Mouse (Mus musculus) kidney, adult 2 months (tissue): ENCODE measurements around the gene Smad6. TPM values are rescaled to one million over a fixed set of nuclear protein-coding genes. Genes with fewer than 3 reads are reported as not detected.

Experiments
- DNase-seq: peaks from one replicate; pipeline ENCODE4 v3.0.0; 2021
- H3K27ac ChIP-seq: fragments of 200-500 bp; 2 replicates; pipeline ENCODE4 v1.5.1; 2012; ENCODE audit warnings: low read depth, low read length, control low read depth, inconsistent platforms; ENCODE audit not compliant: insufficient read depth
- H3K27me3 ChIP-seq: fragments of 200-500 bp; replicated peaks from 2 replicates; pipeline ENCODE4 v1.6.1; 2012; ENCODE audit warnings: mild to moderate bottlenecking, moderate library complexity, low read length, inconsistent platforms; ENCODE audit not compliant: control insufficient read depth, insufficient read depth
- H3K36me3 ChIP-seq: fragments of 200-500 bp; 2 replicates; pipeline ENCODE4 v1.6.1; 2012; ENCODE audit warnings: mild to moderate bottlenecking, moderate library complexity, low read length, inconsistent platforms; ENCODE audit not compliant: control insufficient read depth, insufficient read depth
- H3K4me1 ChIP-seq: fragments of 200-500 bp; 2 replicates; pipeline ENCODE4 v1.6.1; 2011; ENCODE audit warnings: low read length; ENCODE audit not compliant: control insufficient read depth, insufficient read depth
- H3K4me3 ChIP-seq: fragments of 200-500 bp; 2 replicates; pipeline ENCODE4 v1.5.1; 2011; ENCODE audit warnings: mild to moderate bottlenecking, low read depth, low read length, control low read depth; ENCODE audit not compliant: insufficient read depth
- CTCF ChIP-seq: fragments of 200-500 bp; conservative IDR thresholded peaks from 2 replicates; pipeline ENCODE4 v1.5.1; 2011; ENCODE audit warnings: low read depth, mild to moderate bottlenecking, control low read depth, low read length, moderate library complexity, mixed read lengths; ENCODE audit not compliant: insufficient read depth, insufficient read length
- POLR2A ChIP-seq: fragments of 200-500 bp; IDR thresholded peaks from one replicate; pipeline ENCODE4 v1.6.1; 2011; ENCODE audit warnings: low read depth, low read length, control low read depth
- WGBS: fragments of 180-500 bp; shearing (Covaris S2); methylation state at CpG from one replicate; pipeline ENCODE4 v1.1.7; 2018; 5-methylcytosine and 5-hydroxymethylcytosine counted together
- polyA plus RNA-seq: library from polyadenylated mRNA; depleted of rRNA; stranded (reverse); fragments of >200 nt; gene quantifications from 2 replicates; pipeline ENCODE4 v1.2.3, GENCODE M21; 2012

The Smad6 gene
- polyA plus RNA-seq, 1 experiment = 15.9 TPM

DNA sequence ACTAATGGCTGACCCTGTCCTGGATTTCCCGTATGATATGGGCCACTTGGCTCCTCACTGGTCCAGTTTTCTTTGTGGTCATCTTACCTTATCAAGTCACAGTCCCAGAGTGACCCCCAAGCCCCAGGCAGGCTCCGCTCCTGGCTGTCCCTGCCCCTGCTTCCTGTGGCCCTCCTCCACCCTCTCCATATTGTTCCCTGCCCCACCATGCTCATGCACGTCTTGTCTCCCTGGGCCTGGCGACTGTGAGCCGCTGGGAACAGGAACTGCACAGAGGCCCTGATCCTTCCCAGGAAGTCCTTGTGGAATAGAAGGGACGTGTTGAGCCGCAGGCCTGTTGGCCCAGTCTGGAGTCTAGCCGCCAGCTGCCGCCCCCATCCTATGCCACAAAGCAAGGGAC lies 33.3 kb upstream of the Smad6 start:
- no peak overlapping the region for H3K4me3 ChIP-seq
- DNase-seq = peak; percentile 11
- 76% methylated on average over 9 of the region's 9 CpGs for WGBS
- no peak for TF ChIP-seq POLR2A
- TF ChIP-seq CTCF = no peak
- H3K4me1 ChIP-seq = 0 out of 2 replicates have a peak, but pooled peaks cover 3% of the 10 kb centered on the region
- H3K27me3 ChIP-seq = no peaks in the 10 kb centered on the region
- no peak overlapping the region for H3K27ac ChIP-seq
- H3K36me3 ChIP-seq = no peaks in the 10 kb centered on the region

GRCm38 (mm10) chr9:64053786-64054185 lies 31.9 kb upstream of the Smad6 start:
- peak; percentile 43 for DNase-seq
- H3K27ac ChIP-seq = no peak overlapping the region
- WGBS = 52% methylated on average over 4 of the region's 4 CpGs
- TF ChIP-seq CTCF (no peak), POLR2A (no peak)
- H3K27me3 ChIP-seq = no peaks in the 10 kb centered on the region
- H3K4me1 ChIP-seq = peaks cover 4% of the 10 kb centered on the region; the same call in 1 of the 2 replicates
- H3K4me3 ChIP-seq = no peak overlapping the region
- H3K36me3 ChIP-seq = no peaks in the 10 kb centered on the region

DNA sequence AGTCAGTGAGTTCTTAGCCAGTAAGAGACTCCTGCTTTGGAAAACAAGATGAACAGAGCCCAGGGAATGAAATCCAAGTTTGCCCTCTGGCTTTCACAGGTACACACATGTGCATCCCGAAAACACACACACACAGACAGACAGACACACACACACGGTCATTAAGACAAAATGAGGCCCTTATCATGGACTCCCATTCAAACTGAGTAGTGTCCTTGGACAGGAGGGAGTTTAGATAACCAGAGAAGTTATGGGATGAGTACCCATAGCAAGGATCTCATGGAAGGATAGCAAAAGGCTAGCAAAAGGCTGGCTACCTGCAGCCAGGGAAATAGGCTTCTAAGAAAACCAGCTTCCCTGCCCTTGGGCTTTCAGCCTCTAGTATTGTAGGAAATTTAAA lies 29.4 kb upstream of the Smad6 start:
- Histone ChIP-seq H3K27me3 (no peaks in the 10 kb centered on the region), H3K4me3 (no peak overlapping the region), H3K27ac (no peak overlapping the region), H3K36me3 (no peaks in the 10 kb centered on the region), H3K4me1 (peaks cover 4% of the 10 kb centered on the region; the same call in 1 of the 2 replicates)
- WGBS = 98% methylated on average over 2 of the region's 2 CpGs
- TF ChIP-seq POLR2A (no peak), CTCF (no peak)
- no peak for DNase-seq

- peaks cover 4% of the 10 kb centered on the region; the same call in 1 of the 2 replicates for H3K4me1 ChIP-seq
- H3K27ac ChIP-seq = no peak overlapping the region
- no peaks in the 10 kb centered on the region for H3K27me3 ChIP-seq
- no peaks in the 10 kb centered on the region for H3K36me3 ChIP-seq
- H3K4me3 ChIP-seq = no peak overlapping the region
- WGBS = 45% methylated on average over 8 of the region's 8 CpGs
- no peak for TF ChIP-seq POLR2A
- TF ChIP-seq CTCF = no peak
- peak; percentile 30 for DNase-seq
These were observed 28.7 kb upstream of the Smad6 start for GRCm38 (mm10) chr9:64050513-64051065.

DNA sequence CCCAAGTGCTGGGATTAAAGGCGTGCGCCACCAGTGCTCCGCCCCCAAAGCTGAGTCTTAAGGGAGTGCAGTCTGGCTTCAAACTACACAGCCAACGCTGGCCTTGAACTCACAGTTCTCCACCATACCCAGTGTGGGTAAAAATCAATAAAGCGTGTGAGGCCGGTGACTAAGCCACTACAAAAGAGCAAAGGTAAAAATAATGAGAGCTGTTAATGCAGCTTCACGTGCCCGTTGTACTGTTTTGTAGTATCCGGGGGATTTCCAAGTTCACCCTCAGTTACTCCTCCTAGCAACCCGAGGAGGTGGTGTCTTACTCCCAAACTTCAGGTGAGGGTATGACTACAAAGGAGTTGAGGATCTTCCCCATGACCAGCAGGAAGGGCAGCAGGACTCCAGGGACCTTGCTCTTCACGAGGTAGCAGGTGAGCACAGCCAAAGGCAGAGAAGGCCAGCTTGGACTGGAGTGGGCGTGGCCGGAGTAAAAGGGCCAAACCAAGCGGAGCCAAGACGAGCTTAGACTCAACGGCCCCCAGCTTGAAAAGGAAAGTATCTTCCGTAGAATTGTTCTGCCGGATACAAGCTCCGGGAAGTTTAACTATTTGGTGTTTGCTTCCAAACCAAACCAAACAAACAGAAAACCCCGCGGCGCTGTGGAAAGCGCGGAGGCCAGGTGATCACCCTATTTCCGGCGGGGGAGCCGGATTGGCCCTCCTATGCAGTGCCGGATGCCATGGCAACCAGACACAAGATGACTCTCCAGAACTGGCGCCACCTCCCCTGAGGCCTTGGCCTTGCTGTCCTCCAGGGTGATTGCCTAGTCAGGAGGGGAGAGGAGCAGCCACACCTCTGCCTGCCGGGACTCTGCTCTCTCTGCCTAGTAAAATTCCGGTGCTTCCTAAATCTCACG lies 27.9 kb upstream of the Smad6 start:
- peak; percentile 88 for DNase-seq
- Histone ChIP-seq H3K27me3 (no peaks in the 10 kb centered on the region), H3K36me3 (no peaks in the 10 kb centered on the region), H3K27ac (peak overlapping the region; percentile 17; the same call in 1 of the 2 replicates), H3K4me3 (peak overlapping the region; percentile 32), H3K4me1 (peaks cover 7% of the 10 kb centered on the region)
- WGBS = 13% methylated on average over 32 of the region's 32 CpGs
- no peak for TF ChIP-seq POLR2A
- TF ChIP-seq CTCF = no peak

DNA sequence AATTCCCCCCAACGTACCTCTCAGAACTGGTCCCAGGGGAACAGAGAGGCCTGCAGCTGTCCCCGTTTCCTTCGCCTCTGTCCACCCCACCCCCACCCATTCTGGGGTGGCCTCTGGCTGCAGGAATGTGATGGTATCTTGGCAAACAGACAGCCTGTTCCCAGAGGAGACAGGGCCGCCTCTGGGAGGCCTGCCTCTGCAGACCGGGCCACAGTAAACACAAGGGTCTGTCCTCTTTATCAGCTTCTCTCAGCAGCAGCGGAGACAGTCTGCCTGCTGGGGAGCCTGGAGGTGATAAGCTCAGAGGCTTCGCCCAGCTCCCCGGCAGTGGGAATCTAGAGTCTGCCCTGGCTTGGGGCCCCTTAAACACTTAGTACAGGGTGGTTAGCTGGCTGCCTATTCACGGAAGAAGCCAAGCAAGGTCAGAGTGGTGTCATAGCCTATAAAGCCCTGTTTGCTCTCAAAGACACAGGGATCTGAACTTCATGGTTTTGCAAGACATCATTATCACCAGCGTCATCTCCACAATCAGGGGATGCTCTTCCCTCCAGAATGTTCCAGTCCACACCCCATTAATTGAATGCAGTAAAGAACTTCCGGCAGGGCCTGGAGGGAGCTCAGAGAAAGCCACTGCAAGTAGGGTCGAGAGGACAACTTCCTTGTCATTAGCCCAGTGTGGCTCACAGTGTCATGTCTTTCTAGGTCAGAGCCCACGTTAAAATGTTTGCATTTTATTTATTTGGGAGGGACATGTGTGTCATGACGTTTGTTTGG lies 23.4 kb upstream of the Smad6 start:
- 46% methylated on average over 14 of the region's 14 CpGs for WGBS
- peak; percentile 81 for DNase-seq
- no peak for TF ChIP-seq CTCF
- no peak for TF ChIP-seq POLR2A
- Histone ChIP-seq H3K4me3 (no peak overlapping the region), H3K4me1 (peaks cover 10% of the 10 kb centered on the region), H3K36me3 (no peaks in the 10 kb centered on the region), H3K27me3 (no peaks in the 10 kb centered on the region), H3K27ac (peak overlapping the region; percentile 76)
